Mouse (Mus musculus) limb, embryonic 14.5 days (tissue): ENCODE results near the gene Skiv2l. TPM values are rescaled to one million over a fixed set of nuclear protein-coding genes. Genes with fewer than 3 reads are reported as not detected.

Experiments used
- ATAC-seq: fragments of 200-750 bp; cut with Nextera tagmentation; 2 replicates; pipeline ENCODE4 v1.8.0; 2017; ENCODE audit warnings: low read depth, moderate number of reproducible peaks, moderate TSS enrichment; ENCODE audit not compliant: low FRiP score
- DNase-seq: peaks from one replicate; pipeline ENCODE4 v3.0.0-alpha.2; 2015; ENCODE audit warnings: low spot score
- H3K27ac ChIP-seq: fragments of 300-500 bp; sonication (generic); replicated peaks from 2 replicates; pipeline ENCODE4 v1.5.1; 2014; ENCODE audit warnings: low read depth, mild to moderate bottlenecking, low read length, moderate library complexity, mixed read lengths
- H3K27me3 ChIP-seq: fragments of 300-500 bp; sonication (generic); 2 replicates; pipeline ENCODE4 v1.6.1; 2014; ENCODE audit warnings: low read length, mixed read lengths; ENCODE audit not compliant: control insufficient read depth, insufficient read depth
- H3K36me3 ChIP-seq: fragments of 300-500 bp; sonication (generic); 2 replicates; pipeline ENCODE4 v1.6.1; 2014; ENCODE audit warnings: mild to moderate bottlenecking, low read length, moderate library complexity, mixed read lengths; ENCODE audit not compliant: control insufficient read depth, insufficient read depth
- H3K4me1 ChIP-seq: fragments of 300-500 bp; sonication (generic); 2 replicates; pipeline ENCODE4 v1.6.1; 2014; ENCODE audit warnings: antibody characterized with exemption, low read length, mixed read lengths; ENCODE audit not compliant: control insufficient read depth, insufficient read depth
- H3K4me2 ChIP-seq: fragments of 300-500 bp; sonication (generic); replicated peaks from 2 replicates; pipeline ENCODE4 v1.6.1; 2014; ENCODE audit warnings: low read depth, mild to moderate bottlenecking, low read length, moderate library complexity; ENCODE audit not compliant: severe bottlenecking
- H3K4me3 ChIP-seq: fragments of 300-500 bp; sonication (generic); replicated peaks from 2 replicates; pipeline ENCODE4 v1.5.1; 2014; ENCODE audit warnings: low read length
- H3K9ac ChIP-seq: fragments of 300-500 bp; sonication (generic); 2 replicates; pipeline ENCODE4 v1.6.1; 2014; ENCODE audit warnings: mild to moderate bottlenecking, low read depth, low read length, moderate library complexity; ENCODE audit not compliant: severe bottlenecking
- H3K9me3 ChIP-seq: fragments of 300-500 bp; sonication (generic); 2 replicates; pipeline ENCODE4 v1.6.1; 2016; ENCODE audit warnings: low read length; ENCODE audit not compliant: control insufficient read depth
- POLR2A ChIP-seq: fragments of 200-500 bp; IDR thresholded peaks from 2 replicates; pipeline ENCODE4 v1.8.0; 2012; ENCODE audit warnings: inconsistent platforms, mild to moderate bottlenecking, moderate library complexity, borderline replicate concordance; ENCODE audit not compliant: insufficient read depth, insufficient read length; ENCODE audit errors: extremely low read depth
- WGBS: fragments of 180-500 bp; shearing (Covaris S2); extraction: QIAGEN DNeasy Blood & Tissue Kit; methylation state at CpG from one replicate; pipeline ENCODE4 v1.1.7; 2014; 5-methylcytosine and 5-hydroxymethylcytosine counted together
- polyA plus RNA-seq, 2 experiments: library from polyadenylated mRNA; depleted of rRNA in 1 of 2; stranded (reverse) in 1 of 2; unstranded in 1 of 2; fragments of >200 nt; fragmentation: Nextera tagmentation in 1 of 2; extraction: Ambion mirVana in 1 of 2; gene quantifications; 2 replicates each; pipeline versions ENCODE4 v1.2.1 to v1.2.3; 2012 to 2014

Skiv2l gene
- polyA plus RNA-seq (2012; rRNA removed) (75.8 and 99.4 TPM in 2 replicates), polyA plus RNA-seq (2014; fragmentation: Nextera tagmentation; extraction: Ambion mirVana) (43.5 and 45.0 TPM in 2 replicates)

- ATAC-seq (peak; percentile 97), DNase-seq (peak; percentile 98)
- WGBS, result 4% methylated on average over 59 of the region's 65 CpGs
- H3K27me3 ChIP-seq, result no peaks in the 10 kb centered on the region
- H3K9ac ChIP-seq, result peak within 1 kb of the TSS; percentile 78
- H3K4me1 ChIP-seq, result peaks cover 12% of the 10 kb centered on the region
- peak within 1 kb of the TSS; percentile 91 for H3K4me3 ChIP-seq
- H3K27ac ChIP-seq, result peak within 1 kb of the TSS; percentile 58; the same call in 1 of the 2 replicates
- no peaks in the 10 kb centered on the region for H3K9me3 ChIP-seq
- H3K4me2 ChIP-seq, result peak within 1 kb of the TSS; percentile 89
- peaks cover 57% of the 10 kb centered on the region for H3K36me3 ChIP-seq
- TF ChIP-seq POLR2A, result peak; percentile 66; the same call in 1 of the 2 replicates
Observed at GRCm38 (mm10) chr17:34849722-34850516, at the start of gene Skiv2l, which contains the start of gene Nelfe. Gene Skiv2l, minus strand, starts transcription at chr17:34850210. Gene Nelfe, plus strand, starts transcription at chr17:34850391.

- H3K27ac ChIP-seq, result peak overlapping the region; percentile 94
- H3K4me3 ChIP-seq, result peak overlapping the region; percentile 87
- WGBS, result 2% methylated on average over 26 of the region's 45 CpGs
- no peaks in the 10 kb centered on the region for H3K9me3 ChIP-seq
- H3K4me2 ChIP-seq, result peak overlapping the region; percentile 84
- DNase-seq, result no peak
- no peaks in the 10 kb centered on the region for H3K27me3 ChIP-seq
- no peak for ATAC-seq
- peaks cover 34% of the 10 kb centered on the region for H3K36me3 ChIP-seq
- H3K9ac ChIP-seq, result peak overlapping the region; percentile 91
- TF ChIP-seq POLR2A, result no peak
- H3K4me1 ChIP-seq, result peaks cover 27% of the 10 kb centered on the region
Observed at GRCm38 (mm10) chr17:34899053-34899889, 49.3 kb upstream of the Skiv2l start.

- peak; percentile 61 for DNase-seq
- peaks cover 30% of the 10 kb centered on the region for H3K36me3 ChIP-seq
- peak overlapping the region; percentile 94 for H3K27ac ChIP-seq
- WGBS, result 1% methylated on average over 10 of the region's 47 CpGs
- no peak for TF ChIP-seq POLR2A
- H3K4me1 ChIP-seq, result peaks cover 29% of the 10 kb centered on the region
- peak overlapping the region; percentile 91 for H3K9ac ChIP-seq
- peak overlapping the region; percentile 87 for H3K4me3 ChIP-seq
- ATAC-seq, result peak; percentile 34
- peak overlapping the region; percentile 84 for H3K4me2 ChIP-seq
- H3K9me3 ChIP-seq, result no peaks in the 10 kb centered on the region
- no peaks in the 10 kb centered on the region for H3K27me3 ChIP-seq
Observed at GRCm38 (mm10) chr17:34898706-34899052, 48.7 kb upstream of the Skiv2l start.

- Histone ChIP-seq H3K36me3 (peaks cover 25% of the 10 kb centered on the region), H3K4me2 (peak within 1 kb of the TSS; percentile 84), H3K9me3 (no peaks in the 10 kb centered on the region), H3K27me3 (no peaks in the 10 kb centered on the region), H3K4me1 (peaks cover 30% of the 10 kb centered on the region), H3K4me3 (peak within 1 kb of the TSS; percentile 87), H3K27ac (peak within 1 kb of the TSS; percentile 94), H3K9ac (peak within 1 kb of the TSS; percentile 91)
- ATAC-seq (peak; percentile 32), DNase-seq (peak; percentile 66)
- peak; percentile 47; the same call in 1 of the 2 replicates for TF ChIP-seq POLR2A
- WGBS, result 1% methylated on average over 16 of the region's 44 CpGs
Observed at GRCm38 (mm10) chr17:34898160-34898586, 48.2 kb upstream of the Skiv2l start, which contains the start of the genes C2 and Ehmt2. Gene C2, minus strand, starts transcription at chr17:34898265. Gene Ehmt2, plus strand, starts transcription at chr17:34898469.
